Mouse (Mus musculus) ovary, postnatal 14 days (tissue): ENCODE measurements at regions not wholly inside any gene's neighbourhood (a gene's known extent, or its start where the extent isn't known, plus 50 kb on each side); places are given as distances from the start of the nearest gene placed in this dataset.
"Not testable (repeated sequence)": the region's sequence is repeated elsewhere in the genome, so short reads cannot be mapped to it uniquely, and the experiment has no call there.

ENCODE experiments used
- DNase-seq: peaks from one replicate; pipeline ENCODE4 v3.0.0; 2022; ENCODE audit warnings: low spot score

DNA sequence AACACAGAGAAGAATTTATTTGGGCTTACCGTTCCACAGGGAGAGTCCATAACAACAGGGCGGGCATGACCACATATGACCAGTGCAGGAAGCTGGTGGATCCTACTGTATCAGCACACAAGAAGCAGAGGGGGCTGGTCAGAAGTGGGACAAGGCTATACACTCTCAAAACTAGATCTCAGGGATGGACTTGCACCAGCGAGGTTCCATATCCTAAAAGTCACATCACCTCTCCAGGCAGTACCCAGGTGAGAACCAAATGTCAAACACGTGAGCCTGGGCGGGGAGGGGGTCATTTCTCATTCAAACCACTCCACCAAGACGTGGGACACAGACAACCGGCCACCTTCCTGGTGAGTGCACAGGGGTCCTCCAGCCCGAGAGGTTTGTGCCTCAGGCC, 167.9 kb downstream of the Basp1 start:
- no peak for DNase-seq

DNA sequence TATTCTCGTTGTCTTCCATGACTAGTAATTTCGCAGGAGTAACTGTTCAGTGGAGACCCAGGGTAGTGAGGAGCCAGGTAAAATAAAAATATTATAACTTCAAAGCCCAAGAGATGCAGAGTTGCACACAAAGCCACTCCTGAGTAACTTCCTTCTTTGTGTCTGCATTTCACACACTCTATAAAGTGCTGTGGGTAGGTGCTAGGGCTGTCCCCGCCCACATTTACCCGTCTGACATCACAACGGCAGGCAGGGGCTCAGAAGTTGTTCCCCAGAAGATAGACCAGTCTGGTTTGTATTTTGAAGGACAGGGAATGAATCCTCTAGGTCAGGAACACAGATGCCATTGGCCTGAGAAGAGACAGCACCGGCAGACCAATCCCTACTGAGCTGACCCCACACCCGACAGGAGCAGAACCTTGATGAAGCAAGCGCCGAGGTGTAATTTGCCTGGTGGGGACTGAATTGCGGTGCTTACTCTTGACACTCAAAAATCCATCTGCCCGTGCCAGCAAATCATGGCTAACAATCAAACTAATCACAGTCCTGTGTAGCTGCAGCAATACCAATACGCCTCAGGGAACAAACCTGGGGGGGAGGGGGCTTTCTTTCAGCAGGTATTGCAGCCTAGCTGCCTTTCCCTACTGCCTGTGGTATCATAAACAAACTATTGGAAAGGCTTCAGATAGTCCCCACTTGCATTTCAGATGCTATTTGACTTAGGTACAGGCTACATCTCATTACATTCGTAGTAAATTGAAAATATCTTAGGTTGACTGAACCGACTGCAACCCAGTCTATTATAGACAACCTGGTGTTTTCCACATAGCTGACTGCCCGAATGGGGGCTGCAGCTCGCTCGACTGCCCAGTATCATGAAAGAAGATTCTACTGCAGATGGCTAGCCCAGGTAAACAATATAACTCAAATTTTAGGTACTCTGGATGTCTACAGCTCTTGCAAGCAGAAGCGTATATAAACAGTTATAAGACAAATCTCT, 175.6 kb downstream of the Basp1 start:
- DNase-seq = no peak

DNA sequence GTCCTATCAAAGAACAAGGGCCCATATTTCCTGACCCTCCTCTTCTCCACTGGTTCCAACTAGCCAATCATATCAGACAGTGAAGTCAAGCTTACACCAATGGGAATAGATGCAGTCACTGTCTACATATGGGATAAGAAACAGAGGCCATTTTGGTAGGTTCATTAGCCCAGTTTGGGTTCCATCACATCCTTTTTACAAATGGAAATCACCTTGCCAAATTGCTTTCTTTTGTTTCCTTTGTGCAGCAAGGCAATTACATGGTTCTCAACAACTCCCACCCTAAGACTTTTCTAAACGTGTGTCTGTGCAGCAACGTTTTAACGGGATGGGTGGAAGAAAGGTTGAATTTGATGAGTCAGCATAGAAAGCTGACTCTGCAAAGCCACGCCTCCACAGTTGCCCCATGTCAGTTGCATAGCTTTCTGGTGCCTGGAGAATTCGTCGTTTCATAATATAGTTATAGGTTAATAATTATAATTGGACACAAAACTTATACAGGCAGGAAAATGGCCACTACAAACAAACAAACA, 177.3 kb downstream of the Basp1 start:
- DNase-seq = no peak

DNA sequence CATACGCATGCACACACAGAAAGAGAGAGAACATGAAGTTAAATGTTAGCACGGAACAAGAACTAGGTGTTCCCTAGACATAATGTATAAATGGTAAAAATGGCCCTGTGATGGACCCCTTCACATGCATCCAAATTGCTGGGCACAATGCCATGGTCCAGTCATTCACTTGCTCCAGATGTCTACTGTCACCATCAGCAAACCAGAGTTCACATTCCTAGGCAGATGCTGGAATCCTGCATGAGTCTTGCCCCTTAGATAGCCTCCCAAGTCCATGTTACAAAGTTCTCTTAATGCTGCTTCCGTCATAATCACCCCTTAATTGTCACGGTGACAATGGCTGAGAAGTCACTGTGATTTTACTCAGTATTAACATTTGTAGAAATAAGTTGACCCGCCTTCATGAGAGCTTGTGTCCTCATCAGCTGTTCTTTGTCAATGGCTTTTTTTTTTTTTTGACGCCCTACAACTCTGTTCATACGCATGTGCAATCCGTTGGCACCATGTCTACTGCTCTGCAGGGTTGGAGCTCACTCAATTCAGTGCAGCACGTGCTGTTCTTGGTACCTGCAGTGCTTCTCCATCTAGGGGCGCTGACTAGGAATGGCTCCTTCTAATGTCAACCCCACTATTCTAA, 179.4 kb downstream of the Basp1 start:
- DNase-seq = no peak

DNA sequence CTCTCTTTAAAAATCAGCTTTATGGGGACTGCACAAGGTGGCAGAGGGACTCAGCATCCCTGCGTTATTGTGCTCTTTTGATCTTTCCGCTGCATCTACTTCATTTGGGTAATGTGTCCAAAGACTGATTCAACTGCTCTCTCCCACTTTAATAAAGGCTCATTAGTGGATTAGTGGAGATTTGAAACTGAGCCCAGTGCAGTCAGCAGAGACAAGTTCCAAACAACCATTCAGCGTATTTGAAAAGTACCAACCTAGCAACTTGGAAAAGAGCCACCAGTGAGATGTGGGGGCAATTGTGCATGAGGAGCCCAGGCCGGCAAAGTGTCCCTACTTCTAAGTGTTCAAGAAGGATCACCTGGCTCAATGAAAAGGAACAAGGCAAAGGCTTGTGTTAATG, 183.4 kb downstream of the Basp1 start:
- DNase-seq = no peak

DNA sequence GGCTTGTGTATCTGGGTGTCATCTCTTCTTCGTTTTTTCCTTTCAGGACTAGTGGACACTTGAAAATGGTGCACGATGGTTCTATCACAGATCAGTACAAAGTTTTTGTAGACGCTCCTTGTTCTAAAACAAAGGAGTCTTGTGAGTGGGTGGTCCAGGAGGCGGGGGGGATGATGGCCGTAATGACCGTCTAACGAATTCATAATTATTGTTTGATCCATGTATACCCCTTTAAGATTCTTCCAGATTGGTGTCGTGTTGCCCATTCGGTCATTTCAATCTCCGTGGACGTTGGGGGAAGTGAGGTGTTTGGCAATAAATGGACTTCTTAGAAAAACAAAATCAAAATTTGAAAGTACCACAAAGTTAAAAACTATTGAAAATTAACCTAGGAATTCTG, 183.8 kb downstream of the Basp1 start:
- DNase-seq = no peak

DNA sequence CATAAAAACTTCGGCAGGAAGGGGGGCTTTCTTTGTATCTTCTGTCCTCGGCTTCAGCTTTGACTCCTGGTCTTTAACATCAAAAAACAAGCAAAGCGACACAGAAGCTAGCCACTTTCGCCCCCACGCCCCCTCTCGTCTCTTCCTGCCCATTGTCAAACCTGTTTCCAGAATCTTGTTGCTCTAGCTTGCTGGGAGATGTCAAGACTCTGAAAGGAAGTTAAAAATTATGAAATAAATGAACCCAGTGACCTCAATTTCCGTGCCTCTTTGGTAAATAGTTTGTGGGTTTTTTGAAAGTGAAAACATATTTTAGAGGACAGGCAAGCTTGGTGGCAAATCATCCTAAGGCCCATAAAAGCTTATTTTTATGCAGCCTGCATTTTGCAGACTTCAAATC, 186.1 kb downstream of the Basp1 start:
- no peak for DNase-seq

DNA sequence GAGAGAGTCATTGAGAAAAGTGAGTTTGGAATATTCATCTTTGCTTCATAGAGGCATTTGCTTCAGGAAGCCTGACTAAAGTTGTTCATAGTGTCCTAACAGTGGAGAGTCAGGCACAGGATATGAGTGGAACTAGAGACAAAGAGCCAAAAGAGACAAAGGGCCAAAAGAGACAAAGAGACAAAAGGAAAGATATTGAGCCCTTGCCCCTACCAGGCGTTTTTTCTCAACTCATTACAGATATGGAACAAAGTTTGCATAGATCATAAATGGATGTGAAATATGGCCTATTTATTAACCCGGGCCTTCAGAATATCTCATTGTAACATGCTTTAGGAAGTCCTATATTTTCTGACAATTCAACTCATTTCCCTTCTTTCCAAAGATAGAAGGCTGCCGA, 187.6 kb downstream of the Basp1 start:
- no peak for DNase-seq

DNA sequence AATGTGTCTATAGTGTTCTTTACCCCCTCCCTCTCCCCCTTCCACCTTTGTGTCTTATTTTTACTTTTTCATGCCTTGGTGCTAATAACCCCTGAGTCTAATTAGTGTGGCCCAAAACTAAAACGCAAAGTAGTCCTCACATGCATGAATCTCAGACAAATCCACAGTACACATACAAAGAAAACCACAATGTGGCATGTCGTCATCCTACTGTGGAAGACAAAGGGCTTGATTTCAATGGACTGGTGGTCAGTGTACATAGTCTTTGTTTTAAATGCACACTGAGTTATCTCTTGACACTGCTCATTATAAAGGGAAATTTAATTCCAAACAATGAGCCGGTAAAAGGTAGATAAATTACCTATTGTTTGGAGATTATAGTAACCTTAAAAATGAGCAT, 188.1 kb downstream of the Basp1 start:
- DNase-seq = no peak

DNA sequence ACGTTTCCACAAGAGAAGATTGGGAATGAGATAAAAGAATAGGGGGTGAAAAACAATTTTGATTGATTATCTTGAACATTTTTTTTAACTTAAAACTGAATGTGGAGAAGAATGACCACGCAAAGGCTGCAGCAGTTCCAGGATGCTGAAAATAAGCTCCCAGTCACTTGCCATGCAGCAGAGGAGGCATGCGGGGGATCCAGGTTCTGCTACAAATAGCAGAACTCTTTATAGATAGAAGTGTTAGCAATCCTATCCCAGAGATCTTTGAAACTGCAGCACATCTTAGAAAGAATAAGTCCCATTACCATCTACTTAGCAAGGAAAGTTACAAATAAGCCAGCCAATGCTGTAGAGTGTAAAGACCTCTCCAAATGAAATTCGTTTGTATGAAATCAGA, 191.8 kb downstream of the Basp1 start:
- no peak for DNase-seq

DNA sequence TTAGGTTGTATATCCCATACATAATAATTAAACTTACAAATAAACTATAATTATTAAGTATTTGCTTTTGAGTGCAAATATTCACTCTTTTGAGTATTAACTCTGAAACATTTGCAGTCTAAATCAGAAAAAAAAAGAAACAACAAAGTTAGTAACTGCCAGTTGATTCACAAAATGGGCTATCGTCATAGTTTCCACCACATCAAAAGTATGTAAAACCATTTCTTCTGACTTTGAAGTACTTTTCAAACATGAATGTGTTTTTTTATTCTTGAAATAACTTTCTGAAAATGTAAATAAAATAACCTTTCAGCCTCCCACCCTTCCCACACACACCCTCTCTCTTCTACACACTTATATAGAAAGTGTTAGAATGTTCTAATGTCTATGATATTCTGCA, 197.2 kb downstream of the Basp1 start:
- DNase-seq = no peak

DNA sequence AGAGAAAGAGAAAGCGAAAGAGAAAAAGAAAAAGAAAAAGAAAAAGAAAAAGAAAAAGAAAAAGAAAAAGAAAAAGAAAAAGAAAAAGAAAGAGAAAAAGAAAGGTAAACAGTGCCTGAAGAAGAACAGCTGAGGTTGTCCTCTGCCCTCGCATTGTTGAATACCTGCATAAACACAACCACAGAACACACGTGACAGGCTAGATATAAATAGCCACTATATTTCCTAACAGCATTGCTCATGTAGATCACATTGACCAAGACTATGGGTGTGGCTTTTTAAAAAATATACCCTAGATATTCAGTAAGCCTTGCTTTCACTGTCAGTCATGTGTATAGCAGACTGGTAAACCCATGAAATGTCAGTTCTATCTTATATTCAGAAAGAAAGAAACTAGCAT, 211.5 kb downstream of the Basp1 start:
- DNase-seq = no peak

DNA sequence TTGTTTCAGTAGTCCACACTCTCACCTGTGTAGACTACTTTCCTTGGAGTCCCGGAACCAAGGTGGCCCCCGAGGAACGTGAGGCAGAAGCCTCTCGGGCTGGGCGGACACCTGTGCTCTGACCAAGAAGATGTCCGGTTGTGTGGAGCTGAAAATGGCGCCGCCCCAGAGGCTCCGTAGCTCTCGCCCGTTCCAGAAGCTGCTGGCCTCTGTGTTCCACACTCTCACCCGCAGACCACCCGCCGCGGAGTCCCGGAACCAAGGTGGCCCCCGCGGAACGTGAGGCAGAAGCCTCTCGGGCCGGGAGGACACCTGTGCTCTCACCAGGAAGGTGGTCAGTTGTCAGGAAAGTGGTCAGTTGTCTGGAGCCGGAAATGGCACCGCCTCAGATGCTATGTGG, 213.3 kb downstream of the Basp1 start:
- not testable (repeated sequence) for DNase-seq

DNA sequence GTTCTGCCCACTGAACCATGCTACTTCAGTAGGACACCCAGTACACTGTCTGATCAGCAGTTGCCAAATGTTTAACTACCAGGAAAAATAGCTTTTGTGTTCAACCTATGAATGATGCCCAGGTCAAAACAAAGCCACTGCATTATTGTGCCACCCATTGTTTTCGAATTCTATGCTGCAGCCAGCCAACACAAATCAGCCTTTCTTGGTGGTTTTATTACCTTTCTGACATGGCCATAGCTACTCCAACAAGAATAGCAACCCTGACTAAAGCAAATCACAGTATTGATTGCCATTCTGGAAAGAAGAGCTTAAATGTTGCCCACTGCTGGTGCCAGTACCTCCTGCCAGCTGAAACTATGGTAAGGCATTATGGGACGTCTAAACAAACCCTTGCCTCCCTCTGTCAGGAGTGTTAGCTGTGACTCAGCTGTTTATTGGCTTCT, 225.7 kb downstream of the Basp1 start:
- no peak for DNase-seq

DNA sequence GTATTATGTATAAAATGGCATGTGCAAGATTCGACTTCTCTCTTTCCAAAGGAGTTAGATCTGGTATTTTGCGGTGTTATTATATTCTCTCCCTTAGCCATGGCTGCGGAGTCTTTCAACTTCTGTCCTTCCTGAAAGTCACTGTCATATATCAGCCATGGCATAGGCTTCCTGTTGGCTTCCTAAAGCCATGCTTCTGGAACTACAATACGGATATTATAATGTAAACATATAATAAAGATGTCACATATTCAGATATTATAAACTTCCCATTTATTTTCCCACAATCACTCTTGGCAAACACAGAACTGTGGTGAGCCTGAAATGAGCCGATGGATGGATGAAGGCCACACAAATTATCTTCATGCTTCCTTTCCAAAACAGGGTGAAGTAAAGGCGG, 240.8 kb downstream of the Basp1 start:
- DNase-seq = no peak

DNA sequence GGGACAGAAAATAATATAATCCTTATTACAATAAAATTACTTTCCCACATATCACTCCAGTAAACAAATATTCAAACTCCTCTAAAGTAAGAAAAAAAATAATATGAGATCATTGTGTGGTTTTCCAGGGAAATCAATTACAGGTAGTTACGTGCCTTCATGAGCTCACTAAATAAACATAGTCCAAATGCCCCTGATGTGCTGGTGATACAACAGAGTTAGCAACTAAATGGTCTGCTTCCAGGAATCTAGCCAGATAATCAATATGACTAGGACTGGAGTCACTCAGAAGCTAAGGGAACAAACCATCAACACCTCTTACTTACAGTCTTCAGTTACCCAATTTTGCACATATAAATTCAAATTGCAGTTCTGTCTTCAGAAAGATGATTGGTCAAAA, 267.2 kb downstream of the Basp1 start:
- DNase-seq = no peak

DNA sequence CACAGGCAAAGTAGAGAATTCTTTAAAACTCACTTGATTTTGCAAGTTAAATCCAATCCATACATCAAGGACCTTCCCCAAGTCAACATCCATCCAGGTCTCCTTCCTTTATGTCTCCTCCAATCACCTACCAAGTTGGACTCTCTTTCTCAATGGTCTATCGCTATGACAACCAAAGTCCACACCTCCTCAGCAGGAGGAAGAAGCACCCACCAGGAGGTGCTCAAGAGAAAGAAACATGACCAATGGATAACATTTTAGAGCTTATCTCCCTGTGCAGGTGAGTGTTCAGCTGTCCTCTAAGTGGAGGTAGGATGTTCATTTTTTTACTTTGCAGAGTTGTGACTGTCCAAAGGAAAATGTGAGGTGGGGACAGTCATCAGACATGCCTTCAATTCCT, 269.3 kb downstream of the Basp1 start:
- DNase-seq = no peak

DNA sequence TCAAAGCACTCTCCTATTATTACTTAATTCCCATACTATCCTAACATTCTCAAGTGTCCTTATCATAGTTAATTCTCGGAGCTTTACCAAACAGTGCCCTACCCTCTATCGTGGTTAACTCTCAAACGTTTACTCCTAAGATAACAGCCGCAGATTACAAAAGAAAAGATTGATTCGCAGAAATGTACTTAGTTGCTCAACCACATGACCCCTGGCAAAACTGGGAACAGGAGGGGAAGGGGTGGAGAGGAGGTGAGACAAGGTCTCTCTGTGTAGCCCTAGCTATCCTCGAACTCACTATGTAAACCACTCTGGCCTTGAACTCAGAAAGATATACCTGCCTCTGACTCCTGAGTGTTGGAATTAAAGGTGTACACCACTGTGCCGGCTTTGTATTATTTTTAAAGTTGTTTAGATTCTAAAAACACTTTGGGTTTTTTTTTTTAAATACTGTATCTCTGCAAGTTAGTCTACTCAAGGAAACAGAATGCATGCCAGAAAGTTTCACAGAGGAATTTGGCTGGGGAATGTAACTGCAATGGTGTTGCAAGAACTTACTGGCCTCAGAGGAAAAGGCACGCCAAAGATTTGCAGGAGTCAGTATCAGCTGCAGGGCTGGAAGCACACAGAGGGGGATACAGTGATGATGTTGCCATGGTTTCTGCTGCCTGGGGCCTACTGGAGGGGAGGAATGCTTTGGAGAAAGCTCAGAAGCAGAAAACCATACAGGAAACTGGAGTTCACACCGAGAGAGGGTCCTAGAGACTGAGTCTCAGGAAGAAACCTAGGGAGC, 273.0 kb downstream of the Basp1 start:
- no peak for DNase-seq

DNA sequence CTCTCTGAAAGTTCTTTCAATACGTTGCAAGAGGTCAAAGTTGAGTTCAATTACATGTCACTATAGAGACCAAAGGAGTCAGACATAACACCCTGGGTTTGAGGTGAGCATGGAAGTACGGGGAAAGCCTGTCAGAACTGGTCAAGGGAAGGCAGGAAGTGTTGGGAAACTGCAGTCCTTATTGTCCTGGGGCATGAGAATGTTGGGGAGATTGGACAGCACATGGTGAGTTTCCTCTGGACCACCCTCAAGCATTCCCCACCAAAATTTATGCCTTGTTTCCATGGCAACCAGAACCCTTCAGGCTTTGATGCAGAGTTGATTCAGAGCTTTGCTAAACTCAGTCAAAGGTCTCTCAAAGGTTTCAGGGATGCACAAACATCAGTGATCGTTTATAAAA, 276.5 kb downstream of the Basp1 start:
- no peak for DNase-seq

DNA sequence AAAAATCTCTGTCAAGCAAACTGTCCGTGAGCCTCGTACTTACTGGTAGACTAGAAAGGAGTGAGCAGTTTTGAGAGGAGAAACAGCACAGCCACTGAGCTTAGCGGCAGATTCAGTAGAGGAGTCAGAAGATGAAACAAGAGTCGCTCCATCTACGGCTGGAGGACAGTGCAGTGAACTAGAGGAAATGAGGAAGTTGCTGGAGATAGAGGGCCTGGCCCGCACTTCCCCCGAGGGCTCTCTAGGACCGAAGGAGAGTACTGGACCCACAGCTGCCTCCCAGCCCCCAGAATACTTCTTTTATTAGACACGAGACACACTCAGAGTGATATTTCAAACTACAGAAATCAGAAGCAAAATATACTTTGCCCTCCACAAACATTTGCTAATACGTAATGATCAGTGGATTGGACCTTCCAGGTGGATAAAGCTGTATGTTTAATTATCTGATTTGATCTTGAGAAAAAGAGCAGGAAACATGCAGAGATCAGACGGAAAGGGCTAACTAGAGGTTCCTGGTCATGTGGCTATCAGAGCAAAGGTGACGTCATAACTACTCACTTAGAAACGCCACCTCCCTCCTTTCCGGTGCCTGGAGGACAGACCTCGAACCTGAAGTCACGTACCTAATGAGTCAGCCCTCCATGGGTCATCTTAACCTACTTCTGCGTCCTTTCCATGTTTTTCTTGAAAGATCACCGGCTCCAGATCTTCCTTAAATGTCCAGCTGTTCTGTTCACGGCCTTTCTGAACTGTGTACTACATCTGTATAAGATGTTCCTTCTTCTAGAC, 277.9 kb downstream of the Basp1 start:
- no peak for DNase-seq

DNA sequence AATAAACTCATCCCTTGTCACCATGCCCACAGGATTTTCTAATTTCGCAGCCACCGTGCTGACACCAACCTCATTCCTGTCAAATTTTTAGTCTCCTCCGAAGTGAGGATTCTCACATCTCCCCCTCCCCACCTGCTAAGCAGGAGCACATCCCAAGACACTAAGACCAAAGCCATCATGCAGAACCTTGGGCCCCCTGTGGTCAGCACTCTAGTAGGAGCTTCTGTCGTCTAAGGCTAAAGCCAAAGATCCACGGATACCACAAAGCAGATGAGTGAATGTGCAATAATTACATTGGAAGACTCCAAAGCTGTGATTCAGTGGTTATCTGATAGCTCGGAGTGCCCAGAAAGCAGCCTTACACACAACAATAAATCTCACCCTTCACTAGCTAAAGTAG, 283.5 kb downstream of the Basp1 start:
- DNase-seq = no peak

DNA sequence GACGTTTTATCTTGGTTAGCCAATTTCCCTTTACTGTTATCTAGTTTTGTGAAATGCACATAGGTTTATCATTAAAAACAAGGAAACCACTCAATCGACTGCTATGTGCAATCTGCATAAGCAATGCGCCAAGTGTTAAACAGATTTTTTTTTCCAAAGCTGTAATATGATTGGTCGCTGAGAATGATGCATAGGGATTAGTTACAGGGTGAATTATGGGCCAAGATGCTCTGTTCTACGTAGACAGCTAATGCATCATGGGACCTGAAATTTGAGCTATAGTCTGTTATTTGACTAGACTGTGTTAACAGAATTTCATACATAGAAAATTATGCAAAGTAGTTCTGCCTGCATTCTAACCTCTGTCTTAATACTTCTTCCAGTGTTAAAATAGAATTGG, 284.0 kb downstream of the Basp1 start:
- DNase-seq = no peak
